Mouse (Mus musculus): ENCODE results near the gene Aif1. TPM values are rescaled to one million over a fixed set of nuclear protein-coding genes. Genes with fewer than 3 reads are reported as not detected.
A peak's percentile ranks its signal among the peaks of the same experiment; 100 is the strongest.

Aif1 gene
- polyA plus RNA-seq, 1 experiment = 420 TPM

DNA sequence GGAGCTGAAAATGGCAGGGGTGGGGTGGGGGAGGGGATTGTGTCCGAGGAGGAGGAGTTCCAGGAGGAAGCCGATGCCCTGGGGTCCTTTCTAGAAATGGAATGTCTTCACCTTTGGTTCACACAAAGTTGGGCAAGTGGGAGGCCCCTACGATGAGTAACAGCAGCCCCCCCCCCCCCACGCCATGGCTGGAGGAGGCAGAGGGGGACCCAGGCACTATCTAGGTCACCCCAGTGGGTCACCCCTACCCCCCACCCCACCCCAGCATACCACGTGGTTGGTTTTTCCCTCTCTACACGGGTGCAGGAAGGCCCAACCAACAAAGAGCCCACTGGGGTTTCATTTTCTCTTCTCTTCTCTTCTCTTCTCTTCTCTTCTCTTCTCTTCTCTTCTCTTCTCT is 21.3 kb upstream of the Aif1 start:
- no peak overlapping the region for H3K27ac ChIP-seq (ENCODE audit: insufficient read depth, low read depth, low read length)
- peaks cover 32% of the 10 kb centered on the region for H3K4me1 ChIP-seq (ENCODE audit: control insufficient read depth, insufficient read depth, low read length)
- TF ChIP-seq CTCF (IDR thresholded peaks at IDR 0.05; ENCODE audit: low read depth, low read length) (no peak), POLR2A (IDR thresholded peaks at IDR 0.05; ENCODE audit: borderline replicate concordance, low read depth, low read length) (no peak)
- no peak overlapping the region for H3K4me3 ChIP-seq (ENCODE audit: insufficient read depth, low read length)

DNA sequence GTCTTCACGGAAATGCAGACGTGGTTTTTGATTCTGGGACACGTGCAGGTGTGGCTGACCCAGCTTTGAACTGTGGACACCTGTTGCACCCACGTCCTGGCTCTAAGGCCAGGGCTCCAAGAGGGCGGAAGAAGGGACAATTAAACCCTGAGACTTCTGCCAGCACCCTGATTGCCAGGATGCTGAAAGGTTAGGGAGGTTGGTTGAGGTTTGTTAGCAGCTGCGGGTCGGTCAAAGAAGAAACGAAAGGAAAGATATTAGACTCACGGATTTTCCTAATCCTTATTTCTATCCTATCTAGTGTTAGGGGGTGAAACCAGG is 20.4 kb upstream of the Aif1 start:
- no peak for TF ChIP-seq POLR2A (IDR thresholded peaks at IDR 0.05; ENCODE audit: borderline replicate concordance, low read depth, low read length)
- TF ChIP-seq CTCF (IDR thresholded peaks at IDR 0.05; ENCODE audit: low read depth, low read length) = no peak
- H3K27ac ChIP-seq (ENCODE audit: insufficient read depth, low read depth, low read length) = no peak overlapping the region

DNA sequence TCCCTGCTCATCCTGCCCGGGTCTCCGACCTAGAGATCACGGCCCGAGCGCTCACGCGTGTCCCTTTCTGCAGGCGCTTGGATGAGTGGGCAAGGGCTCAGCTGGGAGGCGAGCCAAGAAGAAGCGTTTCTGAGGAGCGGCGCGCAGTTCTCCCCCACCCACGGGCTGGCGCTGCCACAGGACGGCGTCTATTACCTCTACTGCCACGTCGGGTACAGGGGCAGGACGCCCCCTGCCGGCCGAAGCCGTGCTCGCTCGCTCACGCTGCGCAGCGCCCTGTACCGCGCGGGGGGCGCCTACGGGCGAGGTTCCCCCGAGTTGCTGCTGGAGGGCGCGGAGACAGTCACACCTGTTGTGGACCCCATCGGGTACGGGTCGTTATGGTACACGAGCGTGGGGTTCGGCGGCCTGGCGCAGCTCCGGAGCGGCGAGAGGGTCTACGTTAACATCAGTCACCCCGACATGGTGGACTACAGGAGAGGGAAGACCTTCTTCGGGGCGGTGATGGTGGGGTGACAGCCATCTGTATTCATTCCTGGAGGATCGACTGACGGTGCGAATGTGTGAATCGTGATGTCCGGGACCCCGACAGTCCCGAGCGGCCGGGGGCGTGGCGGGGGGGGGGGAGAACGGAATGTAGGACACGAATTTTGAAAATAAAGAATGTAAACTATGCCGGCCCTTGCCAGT is 19.9 kb upstream of the Aif1 start:
- H3K4me3 ChIP-seq (ENCODE audit: insufficient read depth, low read length) = peak overlapping the region; percentile 72
- H3K4me1 ChIP-seq (ENCODE audit: control insufficient read depth, insufficient read depth, low read length) = peaks cover 38% of the 10 kb centered on the region
- no peak overlapping the region for H3K27ac ChIP-seq (ENCODE audit: insufficient read depth, low read depth, low read length)
- peak; percentile 81 for TF ChIP-seq CTCF (IDR thresholded peaks at IDR 0.05; ENCODE audit: low read depth, low read length)
- no peak for TF ChIP-seq POLR2A (IDR thresholded peaks at IDR 0.05; ENCODE audit: borderline replicate concordance, low read depth, low read length)

More for the DNA sequence above, 20.4 kb upstream of the Aif1 start:
- Histone ChIP-seq H3K4me3 (ENCODE audit: insufficient read depth, low read length) (peak overlapping the region; percentile 72), H3K4me1 (ENCODE audit: control insufficient read depth, insufficient read depth, low read length) (peaks cover 37% of the 10 kb centered on the region)

DNA sequence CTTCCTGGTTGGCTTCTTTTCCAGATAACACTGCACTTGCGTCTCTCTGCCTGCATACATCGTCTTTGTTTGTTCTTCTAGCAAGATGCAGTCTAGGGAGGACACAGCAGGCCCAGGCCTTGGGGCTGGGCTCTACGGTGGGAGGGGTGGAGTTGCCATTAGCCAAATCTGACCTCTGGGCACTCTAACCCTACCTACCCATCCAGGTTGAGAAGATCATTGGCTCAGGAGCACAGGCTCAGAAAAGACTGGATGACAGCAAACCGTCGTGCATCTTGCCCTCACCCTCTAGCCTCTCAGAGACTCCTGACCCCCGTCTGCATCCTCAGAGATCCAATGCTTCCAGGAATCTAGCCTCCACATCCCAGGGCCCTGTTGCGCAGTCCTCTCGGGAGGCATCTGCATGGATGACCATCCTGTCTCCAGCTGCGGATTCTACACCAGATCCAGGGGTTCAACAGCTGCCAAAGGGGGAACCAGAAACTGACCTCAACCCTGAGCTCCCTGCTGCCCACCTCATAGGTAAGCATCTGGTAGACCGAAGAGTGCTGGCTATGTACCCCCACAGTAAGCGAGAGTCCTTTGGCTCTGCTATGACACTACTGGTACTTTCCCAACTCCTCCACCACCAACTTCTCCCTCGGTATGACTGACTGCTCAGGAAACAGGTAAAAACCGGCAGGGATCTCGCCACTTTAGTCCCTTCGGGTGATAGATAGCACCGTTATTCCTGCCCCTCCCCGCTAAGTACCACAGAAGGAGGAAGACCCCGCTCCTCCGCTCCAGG is 19.2 kb upstream of the Aif1 start:
- Histone ChIP-seq H3K4me1 (ENCODE audit: control insufficient read depth, insufficient read depth, low read length) (peaks cover 45% of the 10 kb centered on the region), H3K4me3 (ENCODE audit: insufficient read depth, low read length) (peak overlapping the region; percentile 72), H3K27ac (ENCODE audit: insufficient read depth, low read depth, low read length) (no peak overlapping the region)
- TF ChIP-seq POLR2A (IDR thresholded peaks at IDR 0.05; ENCODE audit: borderline replicate concordance, low read depth, low read length) (no peak), CTCF (IDR thresholded peaks at IDR 0.05; ENCODE audit: low read depth, low read length) (no peak)

DNA sequence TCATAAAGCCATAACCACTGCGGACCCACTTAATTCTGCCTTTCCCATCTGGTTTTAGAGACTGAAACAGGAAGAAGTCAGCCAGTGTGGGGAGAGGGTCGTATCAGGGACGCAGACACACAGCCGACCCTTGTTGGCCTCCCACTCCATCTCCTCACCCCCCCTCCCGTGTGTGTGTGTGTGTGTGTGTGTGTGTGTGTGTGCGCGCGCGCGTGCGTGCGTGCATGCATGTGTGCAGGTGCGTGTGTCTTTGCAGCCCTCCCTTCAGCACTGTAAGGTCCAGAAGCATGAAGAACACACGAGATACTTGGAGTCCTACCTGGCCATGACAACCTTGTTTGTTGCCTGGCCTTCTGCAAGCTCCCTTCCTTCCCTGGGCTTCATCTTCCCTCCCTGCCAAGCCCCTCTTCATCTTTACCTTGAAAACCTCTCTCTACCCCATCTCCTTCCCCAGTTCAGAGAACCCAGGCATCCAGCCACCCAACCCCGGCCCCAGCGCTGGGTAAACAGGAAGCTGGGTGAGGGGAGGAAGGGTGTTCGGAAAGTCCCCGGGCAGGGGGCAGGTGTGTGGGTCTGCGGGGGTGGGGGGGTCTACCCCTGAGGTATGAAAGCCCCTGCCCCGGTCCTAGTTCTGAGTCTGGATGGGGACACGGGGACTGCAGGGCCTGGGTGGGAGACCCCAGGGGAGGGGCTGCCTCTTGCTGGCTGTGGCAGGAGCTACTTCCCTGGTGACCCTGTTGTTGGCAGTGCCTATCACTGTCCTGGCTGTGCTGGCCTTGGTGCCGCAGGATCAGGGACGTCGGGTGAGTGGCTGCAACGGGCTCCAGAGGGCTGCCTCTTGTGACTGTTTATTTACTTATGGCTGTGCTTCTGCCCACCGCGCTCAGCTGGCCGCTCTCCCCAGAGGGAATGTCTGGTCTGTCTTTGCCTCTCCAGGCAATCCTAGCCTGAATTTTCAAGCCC is 18.3 kb upstream of the Aif1 start, which contains the start of gene Ltb:
Ltb (plus strand) TSS at position 559 of the 963 bp plus-strand sequence.
- peak within 1 kb of the TSS; percentile 72 for H3K4me3 ChIP-seq (ENCODE audit: insufficient read depth, low read length)
- H3K4me1 ChIP-seq (ENCODE audit: control insufficient read depth, insufficient read depth, low read length) = peaks cover 52% of the 10 kb centered on the region
- no peak for TF ChIP-seq POLR2A (IDR thresholded peaks at IDR 0.05; ENCODE audit: borderline replicate concordance, low read depth, low read length)
- TF ChIP-seq CTCF (IDR thresholded peaks at IDR 0.05; ENCODE audit: low read depth, low read length) = no peak
- H3K27ac ChIP-seq (ENCODE audit: insufficient read depth, low read depth, low read length) = no peak within 1 kb of the TSS; the same call in 1 of the 2 replicates

DNA sequence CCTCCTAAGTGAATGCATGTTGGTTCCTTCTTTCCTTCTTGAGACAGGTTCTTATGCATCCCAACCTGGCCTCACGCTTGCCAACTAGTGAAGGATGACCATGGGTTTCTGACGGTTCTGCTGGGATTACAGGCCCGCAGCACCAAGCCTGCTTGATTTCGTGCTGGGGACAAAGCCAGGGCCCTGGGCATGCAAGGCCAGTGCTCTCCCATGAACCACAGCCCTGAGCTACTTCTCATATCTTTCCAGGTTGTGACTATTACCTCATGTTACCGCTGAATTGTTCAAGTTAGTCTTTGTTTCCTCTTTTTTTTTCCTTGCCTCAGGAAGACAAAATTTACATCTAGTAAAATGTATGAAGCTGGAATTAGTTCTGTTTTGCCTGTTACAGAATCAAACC is 17.1 kb upstream of the Aif1 start:
- Histone ChIP-seq H3K4me3 (ENCODE audit: insufficient read depth, low read length) (no peak overlapping the region), H3K4me1 (ENCODE audit: control insufficient read depth, insufficient read depth, low read length) (peaks cover 49% of the 10 kb centered on the region), H3K27ac (ENCODE audit: insufficient read depth, low read depth, low read length) (peak overlapping the region; percentile 40)
- TF ChIP-seq POLR2A (IDR thresholded peaks at IDR 0.05; ENCODE audit: borderline replicate concordance, low read depth, low read length) (no peak), CTCF (IDR thresholded peaks at IDR 0.05; ENCODE audit: low read depth, low read length) (no peak)

DNA sequence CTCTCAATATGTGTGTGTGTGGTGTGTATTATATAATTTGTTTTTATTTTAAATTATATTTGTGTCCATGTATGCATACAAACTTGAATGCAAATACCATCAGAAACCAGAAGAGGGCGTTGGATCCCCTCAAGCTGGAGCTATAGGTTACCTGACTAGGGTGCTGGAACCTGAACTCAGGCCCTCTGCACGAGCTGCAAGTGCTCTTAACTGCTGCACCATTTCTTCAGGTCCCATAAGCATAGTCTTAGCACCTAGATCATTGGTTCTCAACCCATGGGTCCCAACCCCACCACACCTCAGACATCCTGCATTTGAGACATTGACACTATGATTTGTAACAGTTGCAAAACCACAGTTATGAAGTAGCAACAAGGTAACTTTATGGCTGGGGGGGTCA is 15.9 kb upstream of the Aif1 start:
- peak; percentile 25; the same call in 1 of the 2 replicates for TF ChIP-seq CTCF (IDR thresholded peaks at IDR 0.05; ENCODE audit: low read depth, low read length)
- no peak for TF ChIP-seq POLR2A (IDR thresholded peaks at IDR 0.05; ENCODE audit: borderline replicate concordance, low read depth, low read length)
- peaks cover 52% of the 10 kb centered on the region for H3K4me1 ChIP-seq (ENCODE audit: control insufficient read depth, insufficient read depth, low read length)
- no peak overlapping the region for H3K4me3 ChIP-seq (ENCODE audit: insufficient read depth, low read length)
- H3K27ac ChIP-seq (ENCODE audit: insufficient read depth, low read depth, low read length) = no peak overlapping the region

DNA sequence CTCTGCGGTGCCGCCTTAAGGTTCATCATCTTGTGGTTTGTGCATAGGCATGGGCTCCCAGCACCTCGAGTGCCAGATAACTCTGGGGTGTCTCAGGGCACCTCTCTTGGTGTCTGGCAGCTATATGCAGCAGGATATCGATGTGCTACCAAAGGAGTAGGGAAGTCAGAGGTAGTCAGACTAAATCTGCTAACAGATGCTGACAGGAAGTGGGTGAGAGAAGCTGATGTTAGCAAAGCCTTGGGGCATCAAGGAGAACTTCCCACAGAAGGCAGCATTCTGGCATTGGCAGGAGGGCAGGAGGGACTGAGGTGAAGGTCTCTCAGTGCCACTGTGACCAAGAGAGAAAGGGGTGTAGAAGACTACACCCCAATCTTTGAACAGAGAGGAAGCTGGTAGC is 14.2 kb upstream of the Aif1 start:
- TF ChIP-seq CTCF (IDR thresholded peaks at IDR 0.05; ENCODE audit: low read depth, low read length) = no peak
- no peak for TF ChIP-seq POLR2A (IDR thresholded peaks at IDR 0.05; ENCODE audit: borderline replicate concordance, low read depth, low read length)
- H3K4me3 ChIP-seq (ENCODE audit: insufficient read depth, low read length) = 0 out of 2 replicates have a peak overlapping the region, but pooled peaks have one; percentile 13
- H3K27ac ChIP-seq (ENCODE audit: insufficient read depth, low read depth, low read length) = peak overlapping the region; percentile 95
- peaks cover 55% of the 10 kb centered on the region for H3K4me1 ChIP-seq (ENCODE audit: control insufficient read depth, insufficient read depth, low read length)

DNA sequence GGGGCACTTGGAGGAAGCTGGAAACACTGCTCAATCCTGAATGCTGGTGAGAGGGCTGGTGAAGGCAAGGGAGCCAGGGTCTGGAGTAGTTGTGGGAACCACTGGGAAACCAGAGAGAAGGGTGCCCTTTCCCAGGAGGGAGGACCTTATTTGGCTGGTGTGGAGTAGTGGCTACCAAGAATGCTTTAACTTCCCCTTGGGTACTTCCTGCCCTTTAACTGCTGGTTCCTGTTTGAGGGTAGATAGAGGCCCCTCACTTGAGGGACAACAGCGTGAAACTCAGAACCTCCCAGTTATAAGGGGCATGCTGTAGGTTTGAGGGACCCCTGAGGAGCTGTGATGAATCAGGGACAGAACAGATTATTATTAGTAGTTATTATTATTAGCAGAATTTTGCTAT is 13.3 kb upstream of the Aif1 start:
- peaks cover 54% of the 10 kb centered on the region for H3K4me1 ChIP-seq (ENCODE audit: control insufficient read depth, insufficient read depth, low read length)
- H3K27ac ChIP-seq (ENCODE audit: insufficient read depth, low read depth, low read length) = peak overlapping the region; percentile 95
- H3K4me3 ChIP-seq (ENCODE audit: insufficient read depth, low read length) = peak overlapping the region; percentile 13; the same call in 1 of the 2 replicates

More for the DNA sequence above, 13.3 kb upstream of the Aif1 start:
- TF ChIP-seq POLR2A (IDR thresholded peaks at IDR 0.05; ENCODE audit: borderline replicate concordance, low read depth, low read length) = no peak
- no peak for TF ChIP-seq CTCF (IDR thresholded peaks at IDR 0.05; ENCODE audit: low read depth, low read length)
